In the genomic region with DNA sequence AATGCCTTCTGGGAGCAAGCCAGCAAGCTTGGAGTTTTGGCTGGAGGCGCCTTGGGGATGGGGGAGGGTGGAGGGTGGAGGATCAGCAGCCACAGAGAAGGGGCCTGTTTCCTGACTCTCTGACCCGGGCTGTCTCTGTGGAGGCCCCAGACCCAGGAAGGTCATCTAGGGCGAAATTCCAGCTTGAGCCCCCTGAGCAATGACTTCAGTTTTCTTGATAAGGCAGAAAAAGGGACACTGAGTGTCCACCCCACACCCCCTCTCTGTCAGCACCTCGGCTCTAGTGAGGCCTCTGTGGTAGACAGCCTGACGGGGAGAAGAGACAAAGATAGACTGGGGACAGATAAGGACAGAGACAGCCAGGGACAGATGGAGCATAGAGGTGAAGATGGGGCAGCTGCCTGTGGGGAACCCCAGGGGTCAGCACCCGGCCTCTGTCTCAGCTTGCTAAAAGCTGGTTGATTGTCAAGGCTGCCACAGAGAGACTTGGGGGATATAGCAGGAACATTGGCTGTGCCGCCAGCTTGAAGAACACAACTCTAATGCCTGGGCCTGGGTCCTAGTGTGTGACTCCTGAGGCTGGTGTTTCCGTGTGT, we compare ENCODE assay signal across 8 mouse cellular contexts.
DNase-seq lines count a peak whose midpoint lies in the region; ATAC-seq and TF ChIP-seq lines count a peak whose summit lies in the region.

No protein-coding gene starts in this region.

- 0 out of 2 replicates have a peak, but pooled peaks cover 2% of the 10 kb centered on the region for H3K9me3 ChIP-seq in midbrain, embryonic 10.5 days (replicated peaks)
- H3K9me3 ChIP-seq in midbrain, embryonic 14.5 days (ENCODE audit: control insufficient read depth, low read length), result no peaks in the 10 kb centered on the region
- H3K9me3 ChIP-seq in heart, embryonic 16.5 days (replicated peaks; ENCODE audit: control insufficient read depth, low read length), result no peaks in the 10 kb centered on the region
- H3K9me3 ChIP-seq in liver, postnatal 0 days (ENCODE audit: low read length), result no peaks in the 10 kb centered on the region

- H3K27ac ChIP-seq in midbrain, embryonic 10.5 days (replicated peaks), result peak overlapping the region; percentile 49
- H3K27ac ChIP-seq in midbrain, embryonic 14.5 days (replicated peaks; ENCODE audit: low read depth, low read length), result no peak overlapping the region
- H3K27ac ChIP-seq in heart, embryonic 16.5 days (ENCODE audit: low read length), result peak overlapping the region; percentile 69
- peak overlapping the region; percentile 48; the same call in 1 of the 2 replicates for H3K27ac ChIP-seq in liver, postnatal 0 days (ENCODE audit: low read depth)

- no peak overlapping the region for H3K9ac ChIP-seq in midbrain, embryonic 14.5 days (replicated peaks; ENCODE audit: low read length)
- peak overlapping the region; percentile 49 for H3K9ac ChIP-seq in heart, embryonic 16.5 days (ENCODE audit: low read length)
- H3K9ac ChIP-seq in liver, postnatal 0 days (replicated peaks), result no peak overlapping the region

- no peak for ATAC-seq in midbrain, embryonic 14.5 days (ENCODE audit: low FRiP score, low TSS enrichment)
- peak; percentile 43; the same call in 1 of the 2 replicates for ATAC-seq in heart, embryonic 16.5 days (replicated peaks; ENCODE audit: extremely low read depth, insufficient read depth, low FRiP score)
- ATAC-seq in liver, postnatal 0 days, result peak; percentile 22

- H3K4me1 ChIP-seq in midbrain, embryonic 10.5 days, result peaks cover 15% of the 10 kb centered on the region
- H3K4me1 ChIP-seq in midbrain, embryonic 14.5 days (ENCODE audit: control insufficient read depth, insufficient read depth, low read length), result no peaks in the 10 kb centered on the region
- peaks cover 26% of the 10 kb centered on the region for H3K4me1 ChIP-seq in heart, embryonic 16.5 days (ENCODE audit: control insufficient read depth, insufficient read depth, low read length)
- H3K4me1 ChIP-seq in liver, postnatal 0 days (ENCODE audit: insufficient read depth), result no peaks in the 10 kb centered on the region

- WGBS in midbrain, embryonic 10.5 days, result 62% methylated on average over 8 of the region's 8 CpGs
- WGBS in midbrain, embryonic 14.5 days, result 73% methylated on average over 8 of the region's 8 CpGs
- WGBS in heart, embryonic 16.5 days, result 42% methylated on average over 8 of the region's 8 CpGs
- WGBS in liver, postnatal 0 days (ENCODE audit: insufficient replicate concordance), result 43% methylated on average over 8 of the region's 8 CpGs

- no peak overlapping the region for H3K4me2 ChIP-seq in midbrain, embryonic 14.5 days (ENCODE audit: low read length)
- no peak overlapping the region for H3K4me2 ChIP-seq in heart, embryonic 16.5 days (ENCODE audit: low read depth, low read length)
- no peak overlapping the region for H3K4me2 ChIP-seq in liver, postnatal 0 days (ENCODE audit: low read depth, low read length)

- no peak for TF ChIP-seq CTCF in liver, postnatal 0 days (IDR thresholded peaks at IDR 0.05; ENCODE audit: low read depth)

- no peaks in the 10 kb centered on the region for H3K27me3 ChIP-seq in midbrain, embryonic 10.5 days (ENCODE audit: low read depth, poor library complexity, severe bottlenecking)
- no peaks in the 10 kb centered on the region for H3K27me3 ChIP-seq in midbrain, embryonic 14.5 days (ENCODE audit: control insufficient read depth, insufficient read depth, low read length)
- no peaks in the 10 kb centered on the region for H3K27me3 ChIP-seq in heart, embryonic 16.5 days (ENCODE audit: control insufficient read depth, insufficient read depth, low read length)
- H3K27me3 ChIP-seq in liver, postnatal 0 days (ENCODE audit: insufficient read depth, low read length), result no peaks in the 10 kb centered on the region

- 0 out of 2 replicates have a peak, but pooled peaks have one; percentile 20 for TF ChIP-seq EP300 in liver, postnatal 0 days (IDR thresholded peaks at IDR 0.05; ENCODE audit: low read depth)

- peak; percentile 21 to 39 for DNase-seq in cerebellum, postnatal 14 days
- DNase-seq in cerebellum, adult 18-20 months, result no peak
- DNase-seq in midbrain, embryonic 10.5 days (ENCODE audit: low spot score), result no peak
- DNase-seq in midbrain, embryonic 14.5 days, result no peak
- peak; percentile 34 for DNase-seq in liver, postnatal 0 days
- DNase-seq in yolk sac, embryonic 10.5 days (ENCODE audit: low spot score), result no peak
- no peak for DNase-seq in retina, postnatal 1 day

- H3K4me3 ChIP-seq in midbrain, embryonic 10.5 days, result no peak overlapping the region
- H3K4me3 ChIP-seq in midbrain, embryonic 14.5 days (replicated peaks; ENCODE audit: low read depth, low read length), result no peak overlapping the region
- no peak overlapping the region for H3K4me3 ChIP-seq in heart, embryonic 16.5 days (ENCODE audit: low read length)
- no peak overlapping the region for H3K4me3 ChIP-seq in liver, postnatal 0 days (ENCODE audit: low read depth, low read length)

- peaks cover 2% of the 10 kb centered on the region for H3K36me3 ChIP-seq in midbrain, embryonic 10.5 days
- no peaks in the 10 kb centered on the region for H3K36me3 ChIP-seq in midbrain, embryonic 14.5 days (ENCODE audit: control insufficient read depth, insufficient read depth, low read length)
- H3K36me3 ChIP-seq in heart, embryonic 16.5 days (ENCODE audit: control insufficient read depth, insufficient read depth), result no peaks in the 10 kb centered on the region
- H3K36me3 ChIP-seq in liver, postnatal 0 days (replicated peaks; ENCODE audit: insufficient read depth, low read length), result no peaks in the 10 kb centered on the region; the same call in 1 of the 2 replicates

Comparison
In these comparisons a context has a peak if more than half of its experiments do, and no peak if none do; other contexts are left out.
1. DNase-seq: peak in cerebellum, postnatal 14 days (2 of 2) and liver, postnatal 0 days (single experiment); none in cerebellum, adult 18-20 months (0 of 2), midbrain, embryonic 10.5 days (single experiment), midbrain, embryonic 14.5 days (single experiment), yolk sac, embryonic 10.5 days (single experiment) and retina, postnatal 1 day (single experiment).